Mouse (Mus musculus): ENCODE results near the gene Hira.

Hira gene

DNA sequence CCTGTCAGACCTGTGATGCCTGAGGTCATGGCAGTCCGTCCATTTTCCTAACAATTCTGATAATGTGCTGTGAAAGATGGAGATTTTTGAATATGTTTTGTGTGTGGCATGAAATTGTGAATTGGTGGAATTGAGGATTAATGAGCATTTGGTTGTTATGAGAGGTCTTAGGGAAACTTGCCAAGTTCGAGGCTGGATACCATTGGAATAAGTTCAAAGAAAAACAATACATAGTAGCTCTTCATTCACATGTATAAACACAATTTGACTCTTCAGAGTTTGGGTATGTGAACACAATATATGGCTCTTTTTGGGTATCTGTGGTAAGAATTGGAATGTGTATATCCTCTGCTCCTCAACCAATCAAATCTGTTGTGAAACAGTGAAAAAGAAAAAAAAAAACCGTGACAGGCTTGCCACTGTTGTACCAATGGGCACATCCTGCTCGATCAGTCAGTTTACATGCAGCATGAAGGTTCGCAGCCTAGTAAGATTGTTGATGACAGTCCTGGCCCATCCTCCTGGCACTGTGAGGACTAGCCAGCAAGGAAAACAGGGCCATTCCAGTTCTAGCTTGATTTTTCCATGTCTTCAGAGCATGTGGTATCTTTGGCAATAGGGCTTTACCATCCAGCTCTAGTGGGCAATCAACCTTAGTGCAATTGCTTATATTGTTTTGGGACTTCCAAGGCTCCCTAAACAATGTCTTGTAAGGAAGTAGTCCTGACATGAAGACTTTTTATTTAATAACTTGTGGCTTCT is 61.7 kb downstream of the Hira start:
- WGBS, result 71% methylated on average over 5 of the region's 5 CpGs

DNA sequence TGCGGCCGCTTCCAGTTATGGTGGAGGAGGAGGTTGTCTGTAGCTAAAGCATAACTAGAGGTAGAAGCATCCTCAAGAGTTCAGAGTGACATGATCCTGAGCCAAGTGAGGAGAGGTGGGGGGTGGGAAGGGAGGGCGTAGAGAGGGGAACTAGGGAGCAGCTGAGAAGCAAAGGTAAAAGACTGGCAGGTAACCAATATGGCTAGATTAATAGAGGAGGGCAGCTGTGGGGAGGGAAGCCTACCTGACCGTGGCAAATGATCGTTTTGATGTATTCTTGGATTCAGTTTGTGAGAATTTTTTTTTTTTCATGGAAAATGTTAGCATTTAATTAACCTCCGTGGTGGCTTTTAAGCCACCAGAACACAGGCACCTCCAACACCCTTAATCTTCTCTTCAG is 67.1 kb downstream of the Hira start:
- WGBS, result 89% methylated on average over 6 of the region's 6 CpGs

DNA sequence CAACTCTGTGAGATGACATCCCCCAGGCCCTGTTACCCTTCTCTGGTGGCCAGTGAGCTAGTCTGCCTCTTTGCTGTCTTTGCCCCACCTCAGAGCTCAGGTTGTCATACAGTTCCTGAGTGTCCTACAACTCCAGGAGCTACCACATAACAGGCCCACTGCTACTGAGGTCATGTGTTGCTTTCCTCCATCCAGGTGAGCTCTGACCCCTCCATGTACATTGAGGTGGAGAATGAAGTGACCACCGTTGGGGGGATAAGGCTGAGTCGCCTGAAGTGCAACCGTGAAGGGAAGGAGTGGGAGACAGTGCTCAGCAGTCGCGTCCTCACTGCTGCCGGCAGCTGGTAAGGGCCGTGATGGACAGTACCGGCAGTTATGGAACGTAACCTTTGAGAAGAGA is 72.1 kb downstream of the Hira start:
- WGBS, result 95% methylated on average over 9 of the region's 9 CpGs

DNA sequence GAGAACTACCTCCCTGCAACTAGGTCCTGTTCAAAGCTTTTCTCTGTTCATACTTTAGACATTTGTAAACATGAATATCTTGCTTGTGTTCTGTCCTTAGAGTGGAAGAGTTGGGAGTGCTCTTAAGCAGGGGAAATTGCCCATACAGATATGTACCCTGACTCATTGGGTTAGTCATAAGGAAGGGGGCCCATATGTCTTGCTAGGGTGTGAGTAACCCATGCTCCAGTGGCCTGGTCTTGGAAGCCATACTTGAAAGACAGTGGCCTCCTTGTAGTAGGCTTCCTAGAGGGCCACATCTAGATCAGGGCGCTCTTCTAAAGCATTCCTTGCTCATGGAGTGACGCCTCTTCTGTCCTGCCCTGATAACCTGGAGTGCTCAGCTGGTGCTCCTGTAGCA is 73.5 kb downstream of the Hira start:
- 98% methylated on average over 2 of the region's 2 CpGs for WGBS

DNA sequence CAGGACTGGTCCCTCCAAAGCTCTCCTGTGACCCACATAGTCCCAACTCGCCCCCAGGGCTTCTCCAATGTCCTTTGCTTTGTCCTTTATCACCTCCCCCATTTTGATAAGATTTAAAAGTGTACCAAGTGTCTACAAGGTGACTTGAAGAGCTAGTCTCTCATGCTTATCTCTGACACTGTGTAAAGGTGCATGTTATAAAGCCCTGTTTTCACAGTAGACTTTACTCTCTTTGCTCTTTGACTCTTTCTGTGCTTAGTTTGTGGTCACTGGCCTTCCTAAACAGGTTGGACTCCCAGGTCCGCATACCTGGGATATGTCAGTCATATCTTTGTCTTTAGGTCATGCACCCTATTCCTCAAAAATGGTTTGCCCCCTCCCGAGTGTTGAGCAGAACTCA is 78.2 kb downstream of the Hira start:
- 87% methylated on average over 3 of the region's 3 CpGs for WGBS

DNA sequence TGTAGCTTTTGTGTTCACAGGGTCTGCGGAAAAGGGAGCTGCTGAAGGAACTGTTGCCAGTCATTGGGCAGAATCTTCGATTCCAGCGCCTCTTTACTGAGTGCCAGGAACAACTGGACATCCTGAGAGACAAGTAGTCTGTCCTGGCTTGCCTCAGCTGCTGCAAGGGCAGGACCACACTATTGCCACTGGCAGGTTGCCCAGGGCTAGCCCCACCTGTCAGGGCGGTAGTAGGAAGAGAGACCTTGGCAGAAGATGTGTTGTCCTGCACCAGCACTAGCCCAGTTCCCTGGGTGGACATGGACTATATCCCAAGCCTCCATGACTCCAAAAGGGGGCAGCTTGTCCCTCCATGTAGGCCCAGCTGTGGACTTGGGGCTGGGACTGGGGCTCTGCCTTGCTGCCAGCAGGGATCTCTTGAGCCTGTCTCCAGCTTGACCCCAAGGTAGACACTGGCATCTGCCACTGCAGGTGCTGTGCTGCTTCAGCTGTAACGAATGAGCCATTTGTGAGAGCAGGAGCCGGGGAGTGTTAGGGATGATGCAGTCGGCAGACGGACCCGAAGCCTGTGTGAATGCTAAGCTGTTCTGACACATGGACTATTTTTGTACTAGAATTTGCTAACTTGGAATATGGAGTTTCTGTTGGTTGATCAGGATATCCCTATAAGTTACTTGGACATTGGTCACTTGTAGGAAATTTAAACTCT is 92.7 kb downstream of the Hira start:
- 67% methylated on average over 9 of the region's 9 CpGs for WGBS

DNA sequence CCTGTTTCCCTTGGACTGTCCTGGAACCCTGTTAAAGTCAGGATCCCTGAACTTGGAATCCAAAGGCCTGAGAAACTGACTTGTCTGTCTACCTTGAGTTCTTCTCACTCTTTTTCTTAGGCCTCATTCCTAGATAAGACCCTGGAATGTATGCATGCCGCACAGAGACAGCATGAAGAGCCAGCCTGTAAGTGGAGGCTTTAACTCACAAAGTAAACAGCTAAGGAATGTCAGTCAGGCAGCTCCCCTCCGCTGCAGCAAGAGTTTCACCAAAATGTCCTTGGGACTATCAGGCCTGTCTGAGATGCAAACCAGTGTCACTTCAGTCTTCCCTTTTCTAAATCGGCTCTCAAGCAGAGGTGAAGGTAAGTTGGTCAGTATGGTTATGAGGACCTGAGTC is 94.0 kb downstream of the Hira start:
- 90% methylated on average over 3 of the region's 3 CpGs for WGBS

DNA sequence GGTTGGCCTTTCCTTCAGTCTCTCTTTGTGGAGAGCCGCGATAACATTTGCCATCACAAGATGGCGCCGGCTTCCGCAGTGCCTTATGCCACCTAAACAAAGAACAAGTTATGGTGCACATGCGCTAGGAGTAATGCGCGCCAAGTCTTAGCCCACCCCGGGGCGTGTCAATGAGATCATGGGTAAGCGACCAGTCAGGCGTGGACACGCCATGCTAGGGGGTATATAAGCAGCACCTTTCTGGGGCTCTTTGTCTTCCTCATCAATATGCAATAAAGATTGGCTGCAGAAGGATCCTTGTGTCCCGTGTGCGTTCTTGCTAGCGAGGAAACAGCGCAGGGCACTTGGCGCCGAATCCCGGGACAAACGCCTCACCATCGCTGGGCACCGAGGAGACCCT is 98.8 kb downstream of the Hira start:
- WGBS, result 88% methylated on average over 23 of the region's 23 CpGs

DNA sequence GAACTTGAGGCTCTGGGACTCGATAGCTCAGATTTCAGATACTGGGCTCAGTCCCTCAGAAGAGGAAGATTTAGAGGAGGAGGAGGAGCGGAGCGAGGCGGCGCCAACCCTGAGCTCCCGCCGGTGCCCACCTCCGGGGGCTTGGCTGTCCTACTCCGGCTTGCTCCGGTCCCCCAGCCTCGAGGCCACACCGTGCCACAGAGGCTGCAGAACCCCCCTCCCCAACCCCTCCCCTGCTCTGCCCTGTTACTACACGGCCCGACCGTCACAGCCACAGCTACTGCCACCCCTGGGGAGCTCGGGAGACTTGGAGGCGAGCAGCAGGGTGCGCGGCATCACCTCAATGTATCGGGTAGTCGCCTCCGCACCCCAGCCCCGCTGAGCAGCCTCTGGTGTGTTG is 99.5 kb downstream of the Hira start:
- 84% methylated on average over 22 of the region's 23 CpGs for WGBS

DNA sequence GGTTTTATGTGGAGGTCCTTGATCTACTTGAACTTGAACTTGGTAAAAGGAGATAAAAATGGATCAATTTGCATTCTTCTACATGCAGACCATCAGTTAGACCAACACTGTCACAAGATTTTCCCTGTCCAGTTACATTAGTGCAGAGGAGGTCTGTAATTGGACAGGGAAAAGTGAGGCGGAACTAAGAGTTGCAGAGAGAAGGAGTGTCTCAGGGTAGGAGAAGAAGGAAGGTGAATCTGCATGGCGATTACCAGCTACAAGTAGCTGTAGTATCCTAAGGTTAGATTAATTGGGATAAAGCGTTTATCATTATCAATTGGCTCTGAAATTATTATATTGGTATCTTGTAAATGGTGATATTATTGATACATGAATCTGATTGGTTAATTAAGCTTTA is 109.5 kb downstream of the Hira start:
- WGBS, result 88% methylated on average over 3 of the region's 3 CpGs

DNA sequence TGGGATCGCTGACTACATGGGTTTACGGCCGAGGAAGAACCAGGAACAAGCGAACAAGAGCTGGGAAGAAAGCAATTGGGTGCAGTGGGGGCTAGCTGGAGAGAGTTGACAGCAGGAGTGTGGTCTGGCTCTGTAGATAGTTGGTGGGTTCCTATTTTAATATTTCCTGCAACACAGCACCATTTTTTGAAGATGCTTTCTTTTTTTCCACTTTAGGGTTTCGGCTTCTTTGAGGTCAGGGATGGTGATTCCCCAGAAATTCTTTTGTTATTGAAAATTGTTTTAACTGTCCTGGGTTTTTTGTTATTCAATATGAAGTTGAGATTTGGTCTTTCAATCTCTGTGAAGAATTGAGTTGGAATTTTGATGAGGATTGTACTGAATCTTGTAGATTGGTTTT is 110.0 kb downstream of the Hira start:
- 88% methylated on average over 5 of the region's 5 CpGs for WGBS

DNA sequence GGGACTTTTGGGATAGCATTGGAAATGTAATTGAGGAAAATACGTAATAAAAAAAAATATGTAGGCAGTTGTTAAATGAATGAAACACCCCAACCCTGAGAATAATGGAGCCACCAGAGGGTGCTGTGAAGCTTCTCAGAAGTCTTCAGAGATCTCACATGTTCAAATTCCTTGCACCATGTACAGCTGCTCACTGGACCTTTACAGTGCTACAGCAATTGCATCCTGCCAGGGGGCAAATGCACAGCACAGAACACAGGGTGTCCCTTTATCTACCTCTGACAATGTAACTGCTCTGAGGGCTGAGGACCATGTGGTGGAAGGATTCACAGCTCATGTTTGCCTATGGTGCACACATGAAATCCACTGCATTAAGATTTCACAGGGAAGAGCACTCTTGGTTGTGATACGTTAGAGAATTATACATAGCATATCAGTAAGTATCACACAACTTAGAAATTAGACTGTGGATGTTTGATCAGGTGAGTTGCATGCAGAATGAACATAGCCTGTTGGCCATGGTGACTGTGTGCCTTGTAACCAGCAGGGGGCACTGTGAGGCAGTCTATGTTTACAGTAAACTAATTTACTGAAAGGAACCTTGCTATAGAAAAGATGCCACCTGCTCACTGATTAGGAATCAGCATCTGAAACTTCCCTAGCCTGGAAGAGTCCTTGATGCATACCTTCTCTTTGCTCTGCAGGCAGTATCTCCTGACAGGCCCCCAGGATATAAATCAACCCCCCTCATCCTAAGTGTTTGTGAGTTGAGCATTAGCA is 126.0 kb downstream of the Hira start:
- WGBS, result 43% methylated on average over 2 of the region's 2 CpGs

DNA sequence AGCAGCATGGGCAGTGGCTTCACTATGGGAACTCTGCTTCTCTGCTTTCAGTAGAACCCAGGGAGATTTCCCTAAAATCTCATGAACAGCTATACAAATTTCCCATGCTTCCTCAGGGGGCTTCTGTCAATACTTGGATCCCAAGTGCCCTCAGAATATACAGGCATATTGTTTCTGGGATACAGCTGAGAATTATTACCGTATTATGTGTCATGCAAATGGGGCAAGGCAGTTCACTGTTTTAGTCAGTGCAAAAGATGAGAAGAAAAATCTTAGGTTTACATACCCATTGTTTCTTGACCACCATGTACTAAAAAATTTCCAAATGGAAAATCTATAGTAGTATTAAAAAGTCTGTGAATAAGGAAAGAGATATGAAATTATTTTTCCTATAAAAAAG is 126.9 kb downstream of the Hira start:
- 82% methylated on average over 1 of the region's 1 CpGs for WGBS

DNA sequence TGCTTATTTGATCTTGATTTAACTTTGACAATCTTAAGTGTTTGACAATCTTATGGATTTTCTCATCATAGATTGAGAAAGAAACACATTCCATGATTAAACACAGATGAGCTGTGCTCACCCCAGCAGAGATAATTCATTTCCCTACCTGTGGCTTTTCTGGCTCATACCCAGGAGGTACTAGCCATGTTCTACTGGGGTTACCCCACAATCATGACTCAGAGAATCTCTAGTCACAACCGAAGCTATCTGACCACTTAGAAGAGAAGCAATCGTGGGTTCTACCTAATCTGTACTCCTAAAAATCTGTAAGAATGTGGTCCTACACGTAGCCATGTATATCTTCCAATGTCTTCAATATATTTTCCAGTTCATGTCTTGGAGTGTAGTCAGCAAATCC is 128.5 kb downstream of the Hira start:
- WGBS, result 71% methylated on average over 3 of the region's 3 CpGs

DNA sequence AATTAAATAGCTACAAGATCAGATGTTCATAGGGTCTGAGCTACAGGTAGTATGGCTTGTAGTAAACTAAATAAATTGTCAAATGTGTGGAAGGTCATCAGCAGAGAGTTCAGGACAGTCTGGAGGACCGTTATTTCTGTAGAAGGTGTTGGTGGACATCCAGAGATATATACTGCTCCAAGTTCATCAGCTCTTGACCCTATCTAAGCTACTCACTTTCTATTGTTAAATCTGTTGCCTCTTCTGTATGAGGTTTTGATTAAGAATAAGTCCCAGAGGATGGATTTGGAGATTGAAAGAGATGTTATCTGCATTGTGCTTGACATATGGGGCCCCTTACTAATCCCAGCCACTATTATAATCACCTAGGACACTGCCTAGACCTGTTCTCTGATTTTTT is 129.9 kb downstream of the Hira start:
- WGBS, result 85% methylated on average over 1 of the region's 1 CpGs

DNA sequence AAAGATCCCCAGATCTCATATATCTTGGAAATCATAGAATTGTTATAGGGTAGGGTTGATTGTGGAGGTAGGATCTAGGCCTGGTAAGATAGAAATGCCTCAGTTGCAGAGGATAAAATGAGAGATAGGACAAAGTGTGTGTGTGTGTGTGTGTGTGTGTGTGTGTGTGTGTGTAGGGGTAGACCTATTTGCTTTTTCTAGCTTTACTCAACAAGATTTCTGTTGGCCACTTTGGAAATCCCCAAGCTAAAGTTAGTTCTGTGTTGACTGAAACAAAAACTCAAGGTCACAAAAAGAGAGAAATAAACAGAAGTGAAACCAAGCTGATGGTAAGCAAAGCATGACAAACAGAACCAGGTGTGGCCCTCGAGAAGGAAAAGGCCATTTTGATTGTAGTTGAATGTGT is 130.4 kb downstream of the Hira start:
- 56% methylated on average over 1 of the region's 1 CpGs for WGBS

DNA sequence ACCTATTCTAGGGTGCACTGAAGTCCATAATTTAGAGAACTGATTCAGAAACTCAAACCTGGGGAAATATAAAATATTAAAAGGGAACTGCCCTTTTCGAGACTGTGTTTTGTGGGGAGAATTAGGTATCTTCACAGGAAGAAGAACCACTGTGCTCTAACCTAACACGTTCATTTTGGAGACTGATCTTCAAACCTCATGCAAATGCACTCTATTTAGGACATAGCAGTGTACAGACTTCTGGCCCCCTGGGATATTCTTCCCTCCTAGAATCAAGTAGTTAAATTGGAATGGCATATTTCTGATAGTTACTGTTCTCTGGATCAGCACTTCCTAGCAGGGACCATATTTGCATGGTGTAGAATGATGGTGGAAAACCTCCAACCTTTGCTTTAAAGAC is 133.9 kb downstream of the Hira start:
- 78% methylated on average over 2 of the region's 2 CpGs for WGBS

DNA sequence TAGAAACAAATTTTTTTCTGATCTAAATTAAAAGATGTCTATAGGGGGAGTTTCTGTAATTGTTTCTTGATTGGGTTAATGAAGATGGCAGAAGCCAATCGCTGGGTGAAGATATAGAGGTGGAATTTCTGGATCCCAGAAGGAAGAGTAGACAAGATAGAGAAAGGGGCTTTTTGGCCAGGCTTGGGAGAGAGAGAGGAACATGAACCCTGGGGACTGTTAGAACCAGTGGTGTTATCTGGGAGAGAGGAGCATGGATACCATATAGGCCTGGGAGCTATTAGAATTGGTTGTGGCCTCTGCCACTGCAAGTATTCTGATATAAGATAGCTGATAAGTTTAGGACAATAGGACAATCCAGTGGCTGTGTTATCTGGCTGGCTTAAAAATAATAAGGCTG is 136.7 kb downstream of the Hira start:
- WGBS, result 86% methylated on average over 1 of the region's 1 CpGs

All from cerebral cortex, adult 2 months (tissue).